ENCODE assay signal across 24 mouse cellular contexts in the genomic region with DNA sequence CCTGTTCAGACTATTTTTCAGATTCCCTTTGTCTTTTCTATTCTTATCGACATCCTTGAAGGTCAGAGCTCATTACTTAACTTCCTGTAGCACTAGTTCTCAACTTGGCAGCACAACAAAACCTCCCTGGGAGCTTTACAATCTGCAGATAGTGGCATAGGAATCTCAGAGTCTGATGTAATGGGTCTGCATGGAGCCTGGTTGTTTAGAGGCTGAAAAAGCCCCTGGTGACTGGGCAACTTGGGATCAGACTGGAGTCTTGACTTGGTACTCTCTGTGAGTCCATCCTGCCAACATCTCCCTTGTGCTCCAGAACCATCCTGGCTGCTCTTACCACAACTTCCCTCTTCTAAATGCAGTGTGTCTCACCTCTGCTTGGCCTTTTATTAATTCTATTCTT.
DNase-seq lines count a peak whose midpoint lies in the region; ATAC-seq and TF ChIP-seq lines count a peak whose summit lies in the region.
"Had no signal": no experiment of that assay in that cellular context is flagged by ENCODE, and none has a peak within 500 bp of the region (broad histone marks: within the 10 kb centered on the region; RNA-seq: fewer than 3 reads in every experiment).

No protein-coding gene starts in this region.

- TF ChIP-seq CTCF in kidney, adult 2 months (conservative IDR thresholded peaks at IDR 0.05; ENCODE audit: insufficient read depth, insufficient read length, low read depth, low read length): no peak
- TF ChIP-seq CTCF in lung, embryonic 14.5 days (IDR thresholded peaks at IDR 0.05; ENCODE audit: low read depth): no peak

- H3K4me2 ChIP-seq in embryonic facial prominence, embryonic 14.5 days (ENCODE audit: low read depth, low read length): no peak overlapping the region
- no peak overlapping the region for H3K4me2 ChIP-seq in lung, embryonic 14.5 days
- H3K4me2 ChIP-seq: embryonic facial prominence, embryonic 12.5 days; forebrain, embryonic 12.5 days; hindbrain, embryonic 14.5 days; limb, embryonic 12.5 days; liver, embryonic 11.5 days; neural tube, embryonic 12.5 days had no signal

- no peak for ATAC-seq in embryonic facial prominence, embryonic 14.5 days (ENCODE audit: low read depth)
- ATAC-seq in lung, embryonic 14.5 days (ENCODE audit: insufficient read depth): no peak
- no peak for ATAC-seq in megakaryocyte, adult 5-6 weeks (ENCODE audit: poor library complexity, severe bottlenecking)
- ATAC-seq: liver, postnatal 0 days had no signal

- no peak overlapping the region for H3K4me3 ChIP-seq in embryonic facial prominence, embryonic 14.5 days (ENCODE audit: low read depth, low read length)
- no peak overlapping the region for H3K4me3 ChIP-seq in embryonic facial prominence, embryonic 10.5 days
- H3K4me3 ChIP-seq in kidney, adult 2 months (ENCODE audit: insufficient read depth, low read depth, low read length): no peak overlapping the region
- H3K4me3 ChIP-seq in lung, embryonic 14.5 days (ENCODE audit: low read depth, low read length): no peak overlapping the region
- H3K4me3 ChIP-seq: embryonic facial prominence, embryonic 12.5 days; erythroblast, embryonic 14.5 days; forebrain, embryonic 12.5 days; limb, embryonic 12.5 days; megakaryocyte, embryonic 14.5 days; neural tube, embryonic 12.5 days had no signal

- TF ChIP-seq POLR2A in kidney, adult 2 months (IDR thresholded peaks at IDR 0.05; ENCODE audit: low read depth, low read length): no peak

- DNase-seq in embryonic facial prominence, embryonic 14.5 days (ENCODE audit: low spot score): no peak
- DNase-seq in embryonic facial prominence, embryonic 10.5 days (ENCODE audit: low spot score): no peak
- DNase-seq in kidney, adult 2 months: peak; percentile 9
- DNase-seq in kidney, postnatal 4 days: no peak
- peak; percentile 24 for DNase-seq in lung, embryonic 14.5 days
- no peak for DNase-seq in lung, postnatal 4 days
- peak; percentile 9 for DNase-seq in lung, postnatal 10 days
- DNase-seq: cerebellum, adult 11-12 months; cerebellum, postnatal 14 days; gastrocnemius, postnatal 36 days; kidney, postnatal 25 days; liver, postnatal 0 days; midbrain, embryonic 14.5 days; thymus, adult 18-20 months; thymus, postnatal 36 days had no signal

- no peaks in the 10 kb centered on the region for H3K36me3 ChIP-seq in embryonic facial prominence, embryonic 14.5 days (ENCODE audit: control insufficient read depth, insufficient read depth, low read length)
- no peaks in the 10 kb centered on the region for H3K36me3 ChIP-seq in embryonic facial prominence, embryonic 10.5 days (replicated peaks)
- H3K36me3 ChIP-seq in kidney, adult 2 months (ENCODE audit: control insufficient read depth, insufficient read depth, low read length): no peaks in the 10 kb centered on the region
- H3K36me3 ChIP-seq in lung, embryonic 14.5 days (ENCODE audit: insufficient read depth): no peaks in the 10 kb centered on the region
- H3K36me3 ChIP-seq: embryonic facial prominence, embryonic 12.5 days; forebrain, embryonic 12.5 days; limb, embryonic 12.5 days; neural tube, embryonic 12.5 days had no signal

- no peak overlapping the region for H3K9ac ChIP-seq in embryonic facial prominence, embryonic 14.5 days (ENCODE audit: low read depth, low read length)
- no peak overlapping the region for H3K9ac ChIP-seq in lung, embryonic 14.5 days
- H3K9ac ChIP-seq: embryonic facial prominence, embryonic 12.5 days; forebrain, embryonic 12.5 days; hindbrain, embryonic 14.5 days; limb, embryonic 12.5 days; liver, postnatal 0 days; neural tube, embryonic 12.5 days had no signal

- H3K27me3 ChIP-seq in embryonic facial prominence, embryonic 14.5 days (replicated peaks; ENCODE audit: control insufficient read depth, insufficient read depth, low read length): no peaks in the 10 kb centered on the region
- no peaks in the 10 kb centered on the region for H3K27me3 ChIP-seq in embryonic facial prominence, embryonic 10.5 days (replicated peaks; ENCODE audit: low read depth, poor library complexity, severe bottlenecking)
- no peaks in the 10 kb centered on the region for H3K27me3 ChIP-seq in kidney, adult 2 months (replicated peaks; ENCODE audit: control insufficient read depth, insufficient read depth, low read length)
- no peaks in the 10 kb centered on the region for H3K27me3 ChIP-seq in lung, embryonic 14.5 days (ENCODE audit: insufficient read depth, low read length)
- H3K27me3 ChIP-seq: embryonic facial prominence, embryonic 12.5 days; forebrain, embryonic 12.5 days; limb, embryonic 12.5 days; megakaryocyte, embryonic 14.5 days; neural tube, embryonic 12.5 days had no signal

- H3K4me1 ChIP-seq in embryonic facial prominence, embryonic 14.5 days (ENCODE audit: control insufficient read depth, insufficient read depth, low read length): no peaks in the 10 kb centered on the region
- peaks cover 27% of the 10 kb centered on the region for H3K4me1 ChIP-seq in embryonic facial prominence, embryonic 10.5 days
- no peaks in the 10 kb centered on the region for H3K4me1 ChIP-seq in kidney, adult 2 months (ENCODE audit: control insufficient read depth, insufficient read depth, low read length)
- 0 out of 2 replicates have a peak, but pooled peaks cover 2% of the 10 kb centered on the region for H3K4me1 ChIP-seq in lung, embryonic 14.5 days (ENCODE audit: insufficient read depth)
- H3K4me1 ChIP-seq: megakaryocyte, embryonic 14.5 days had no signal

- no peaks in the 10 kb centered on the region for H3K9me3 ChIP-seq in embryonic facial prominence, embryonic 14.5 days (ENCODE audit: control insufficient read depth, low read length)
- peaks cover 6% of the 10 kb centered on the region; the same call in 1 of the 2 replicates for H3K9me3 ChIP-seq in embryonic facial prominence, embryonic 10.5 days
- no peaks in the 10 kb centered on the region; the same call in 1 of the 2 replicates for H3K9me3 ChIP-seq in lung, embryonic 14.5 days (ENCODE audit: low read depth, low read length)
- H3K9me3 ChIP-seq: neural tube, embryonic 12.5 days had no signal

- 36% methylated on average over 1 of the region's 1 CpGs for WGBS in embryonic facial prominence, embryonic 14.5 days
- 52% methylated on average over 1 of the region's 1 CpGs for WGBS in embryonic facial prominence, embryonic 10.5 days
- 32% methylated on average over 1 of the region's 1 CpGs for WGBS in kidney, adult 2 months
- WGBS in lung, embryonic 14.5 days: 18% methylated on average over 1 of the region's 1 CpGs

- H3K27ac ChIP-seq in embryonic facial prominence, embryonic 14.5 days (replicated peaks; ENCODE audit: low read depth, low read length): 0 out of 2 replicates have a peak overlapping the region, but pooled peaks have one; percentile 15
- H3K27ac ChIP-seq in embryonic facial prominence, embryonic 10.5 days (replicated peaks): no peak overlapping the region
- no peak overlapping the region for H3K27ac ChIP-seq in kidney, adult 2 months (ENCODE audit: insufficient read depth, low read depth, low read length)
- no peak overlapping the region for H3K27ac ChIP-seq in lung, embryonic 14.5 days (ENCODE audit: low read depth)
- H3K27ac ChIP-seq: embryonic facial prominence, embryonic 12.5 days; forebrain, embryonic 12.5 days; hindbrain, embryonic 14.5 days; limb, embryonic 12.5 days; neural tube, embryonic 12.5 days had no signal

Comparison
In these comparisons a context has a peak if more than half of its experiments do, and no peak if none do; other contexts are left out.
1. DNase-seq: peak in kidney, adult 2 months (single experiment), lung, embryonic 14.5 days (single experiment) and lung, postnatal 10 days (single experiment); none in embryonic facial prominence, embryonic 14.5 days (single experiment), embryonic facial prominence, embryonic 10.5 days (single experiment), kidney, postnatal 4 days (0 of 2) and lung, postnatal 4 days (0 of 2).